Mouse (Mus musculus) ovary, postnatal 10 days (tissue): ENCODE data around the gene Wfikkn1.

Experiments used
- DNase-seq: peaks from one replicate; pipeline ENCODE4 v3.0.0; 2022; ENCODE audit warnings: low spot score

Gene Wfikkn1

GRCm38 (mm10) chr17:25837076-25837410 is 43.6 kb downstream of the Wfikkn1 start, which contains the start of gene Rhbdl1:
Gene Rhbdl1, minus strand, starts transcription at chr17:25837295.
- no peak for DNase-seq

GRCm38 (mm10) chr17:25836397-25837075 is 44.1 kb downstream of the Wfikkn1 start:
- no peak for DNase-seq

GRCm38 (mm10) chr17:25835816-25836215 is 44.8 kb downstream of the Wfikkn1 start:
- no peak for DNase-seq

- DNase-seq: no peak
These were observed 45.4 kb downstream of the Wfikkn1 start for GRCm38 (mm10) chr17:25835301-25835700.

- no peak for DNase-seq
These were observed 45.9 kb downstream of the Wfikkn1 start for GRCm38 (mm10) chr17:25834595-25835222.

GRCm38 (mm10) chr17:25833961-25834594 is 46.6 kb downstream of the Wfikkn1 start:
- DNase-seq: no peak

- DNase-seq: no peak
These were observed 47.4 kb downstream of the Wfikkn1 start, which contains the start of gene Stub1 for GRCm38 (mm10) chr17:25833291-25833663. Gene Stub1, minus strand, starts transcription at chr17:25833404.

- peak; percentile 99 for DNase-seq
These were observed 48.0 kb downstream of the Wfikkn1 start for GRCm38 (mm10) chr17:25832436-25833290.

- no peak for DNase-seq
These were observed 49.0 kb downstream of the Wfikkn1 start for GRCm38 (mm10) chr17:25831451-25832281.

GRCm38 (mm10) chr17:25830806-25831431 is 49.7 kb downstream of the Wfikkn1 start:
- no peak for DNase-seq

GRCm38 (mm10) chr17:25830200-25830753 is 50.4 kb downstream of the Wfikkn1 start:
- DNase-seq: no peak

GRCm38 (mm10) chr17:25829558-25830017 is 51.1 kb downstream of the Wfikkn1 start:
- DNase-seq: no peak

GRCm38 (mm10) chr17:25828712-25829557 is 51.7 kb downstream of the Wfikkn1 start, which contains the start of gene Jmjd8:
Gene Jmjd8, plus strand, starts transcription at chr17:25828867.
- peak; percentile 58 for DNase-seq

GRCm38 (mm10) chr17:25828223-25828594 is 52.4 kb downstream of the Wfikkn1 start:
- no peak for DNase-seq
